Mouse (Mus musculus): ENCODE results near the gene Pck1.
"Not testable (repeated sequence)": the region's sequence is repeated elsewhere in the genome, so short reads cannot be mapped to it uniquely, and the experiment has no call there.

Pck1 gene

GRCm38 (mm10) chr2:173152436-173153151 lies at the start of gene Pck1:
Gene Pck1, plus strand, starts transcription at chr2:173153048.
- DNase-seq, result peak; percentile 91 to 95

GRCm38 (mm10) chr2:173106409-173106808 lies 46.4 kb upstream of the Pck1 start:
- no peak for DNase-seq

- peak; percentile 74 to 80 for DNase-seq
Measured at GRCm38 (mm10) chr2:173106889-173107785, 45.7 kb upstream of the Pck1 start.

GRCm38 (mm10) chr2:173108509-173109190 lies 44.2 kb upstream of the Pck1 start:
- DNase-seq, result no peak

- DNase-seq, result no peak
Measured at GRCm38 (mm10) chr2:173109510-173109909, 43.3 kb upstream of the Pck1 start.

- no peak for DNase-seq
Measured at GRCm38 (mm10) chr2:173110571-173110970, 42.3 kb upstream of the Pck1 start.

GRCm38 (mm10) chr2:173113796-173114195 lies 39.1 kb upstream of the Pck1 start:
- DNase-seq, result not testable (repeated sequence)

GRCm38 (mm10) chr2:173119023-173119944 lies 33.6 kb upstream of the Pck1 start, which contains the start of gene Ctcfl:
Gene Ctcfl, minus strand, starts transcription at chr2:173119525.
- no peak for DNase-seq

GRCm38 (mm10) chr2:173120117-173120516 lies 32.7 kb upstream of the Pck1 start:
- DNase-seq, result not testable (repeated sequence)

GRCm38 (mm10) chr2:173124022-173124735 lies 28.7 kb upstream of the Pck1 start:
- peak; percentile 63 to 88 for DNase-seq

- no peak for DNase-seq
Measured at GRCm38 (mm10) chr2:173126386-173126785, 26.5 kb upstream of the Pck1 start.

GRCm38 (mm10) chr2:173129111-173129510 lies 23.7 kb upstream of the Pck1 start:
- DNase-seq, result peak; percentile 61 to 87

- DNase-seq, result no peak
Measured at GRCm38 (mm10) chr2:173132262-173132661, 20.6 kb upstream of the Pck1 start.

- DNase-seq, result no peak
Measured at GRCm38 (mm10) chr2:173132794-173133300, 20.0 kb upstream of the Pck1 start.

GRCm38 (mm10) chr2:173134695-173135094 lies 18.2 kb upstream of the Pck1 start:
- no peak for DNase-seq

GRCm38 (mm10) chr2:173138323-173139239 lies 14.3 kb upstream of the Pck1 start:
- DNase-seq, result peak in 1 of 2 experiments; percentile 64

GRCm38 (mm10) chr2:173143611-173144010 lies 9.2 kb upstream of the Pck1 start:
- no peak for DNase-seq

GRCm38 (mm10) chr2:173145808-173146207 lies 7.0 kb upstream of the Pck1 start:
- DNase-seq, result no peak

GRCm38 (mm10) chr2:173146728-173147127 lies 6.1 kb upstream of the Pck1 start:
- DNase-seq, result no peak

GRCm38 (mm10) chr2:173148001-173148400 lies 4.8 kb upstream of the Pck1 start:
- DNase-seq, result no peak

Data from kidney, postnatal 36 days (tissue).